Mouse (Mus musculus): Measurements from ENCODE around the gene Ncoa4. TPM values are rescaled to one million over a fixed set of nuclear protein-coding genes. Genes with fewer than 3 reads are reported as not detected.

The Ncoa4 gene
- 119 and 121 TPM in 2 replicates for polyA plus RNA-seq (2015; fragmentation: Nextera tagmentation; extraction: Ambion mirVana)

GRCm38 (mm10) chr14:32159690-32160246, at the start of gene Ncoa4:
Gene Ncoa4 (plus strand): TSS chr14:32159865.

GRCm38 (mm10) chr14:32141723-32142122, 17.9 kb upstream of the Ncoa4 start, which contains the start of gene Msmb:
Gene Msmb (plus strand): TSS chr14:32142023.

GRCm38 (mm10) chr14:32201791-32202451, 42.3 kb downstream of the Ncoa4 start, which contains the start of the genes Timm23 and Parg:
Gene Timm23 (minus strand): TSS chr14:32201898.
Gene Parg (plus strand): TSS chr14:32201949.

Other genes starting within 250 kb of the Ncoa4 start
- gene Galnt15, start 130.9 kb upstream of the Ncoa4 start, polyA plus RNA-seq (2015; fragmentation: Nextera tagmentation; extraction: Ambion mirVana), result 1.1 and 1.2 TPM in 2 replicates
- 15.4 and 20.1 TPM in 2 replicates for gene Oxnad1, start 74.5 kb upstream of the Ncoa4 start, polyA plus RNA-seq (2015; fragmentation: Nextera tagmentation; extraction: Ambion mirVana)
- 78.2 and 83.4 TPM in 2 replicates for gene Dph3, start 74.1 kb upstream of the Ncoa4 start, polyA plus RNA-seq (2015; fragmentation: Nextera tagmentation; extraction: Ambion mirVana)
- gene Msmb, start 17.8 kb upstream of the Ncoa4 start, polyA plus RNA-seq (2015; fragmentation: Nextera tagmentation; extraction: Ambion mirVana), result not detected in 2 replicates
- 191 and 204 TPM in 2 replicates for gene Timm23, start 42.0 kb downstream of the Ncoa4 start, polyA plus RNA-seq (2015; fragmentation: Nextera tagmentation; extraction: Ambion mirVana)
- gene Parg, start 42.1 kb downstream of the Ncoa4 start, polyA plus RNA-seq (2015; fragmentation: Nextera tagmentation; extraction: Ambion mirVana), result 16.8 and 19.2 TPM in 2 replicates
- 0.73 and 0.76 TPM in 2 replicates for gene Ogdhl, start 162.2 kb downstream of the Ncoa4 start, polyA plus RNA-seq (2015; fragmentation: Nextera tagmentation; extraction: Ambion mirVana)
- gene 1700024G13Rik, start 228.5 kb downstream of the Ncoa4 start, polyA plus RNA-seq (2015; fragmentation: Nextera tagmentation; extraction: Ambion mirVana), result not detected in 2 replicates